Mouse (Mus musculus): Measurements from ENCODE around the gene Tuba1b. TPM values are rescaled to one million over a fixed set of nuclear protein-coding genes. Genes with fewer than 3 reads are reported as not detected.
"Not testable (repeated sequence)": the region's sequence is repeated elsewhere in the genome, so short reads cannot be mapped to it uniquely, and the experiment has no call there.

Gene Tuba1b
- polyA plus RNA-seq, 1 experiment from 2014 or later = 1,504 TPM

DNA sequence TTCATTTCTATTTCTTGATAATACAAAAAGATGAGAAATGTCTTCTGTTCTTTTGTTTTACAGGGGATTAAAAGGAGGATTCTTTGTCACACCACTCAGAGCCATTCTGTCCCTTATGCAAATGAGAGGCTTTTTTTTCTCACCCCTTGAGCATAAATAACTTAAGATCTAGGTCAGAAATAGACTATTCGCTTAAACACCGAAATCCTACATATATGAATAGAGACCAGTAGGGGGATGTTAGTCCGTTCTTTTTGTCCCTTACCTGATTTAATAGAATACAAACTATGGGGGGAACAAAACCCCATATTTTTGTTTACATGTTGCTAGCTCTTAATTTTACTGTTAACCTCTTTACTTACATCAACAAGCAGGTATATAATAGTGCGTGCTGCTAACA lies 21.6 kb upstream of the Tuba1b start:
- Histone ChIP-seq H3K9me3 (replicated peaks; ENCODE audit: control insufficient read depth, low read length) (no peaks in the 10 kb centered on the region), H3K27ac (ENCODE audit: low read length) (no peak overlapping the region), H3K36me3 (ENCODE audit: control insufficient read depth, insufficient read depth) (no peaks in the 10 kb centered on the region), H3K4me3 (ENCODE audit: low read length) (no peak overlapping the region), H3K4me2 (ENCODE audit: low read depth, low read length) (no peak overlapping the region), H3K27me3 (ENCODE audit: control insufficient read depth, insufficient read depth, low read length) (no peaks in the 10 kb centered on the region), H3K9ac (ENCODE audit: low read length) (no peak overlapping the region), H3K4me1 (ENCODE audit: control insufficient read depth, insufficient read depth, low read length) (peaks cover 7% of the 10 kb centered on the region)
- no peak for ATAC-seq (replicated peaks; ENCODE audit: extremely low read depth, insufficient read depth, low FRiP score)
- WGBS = 92% methylated on average over 4 of the region's 4 CpGs

DNA sequence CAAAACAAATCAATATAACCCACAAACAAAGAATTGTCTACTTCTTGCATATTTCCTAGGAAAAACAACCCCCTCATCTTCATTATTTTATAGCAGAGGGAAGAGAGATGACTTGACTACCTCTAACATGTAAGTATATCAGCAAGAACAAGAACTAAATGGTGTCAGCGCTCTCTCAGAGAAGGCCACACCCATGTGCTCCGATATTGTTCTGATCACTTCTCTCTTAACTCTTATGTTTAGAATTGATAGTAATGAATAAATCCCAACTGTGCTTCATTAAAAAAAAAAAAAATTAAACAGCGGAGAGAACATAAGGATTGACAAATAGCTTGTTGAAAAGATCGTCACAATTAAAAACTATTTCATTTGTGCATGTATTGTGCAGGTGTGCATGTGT lies 21.0 kb upstream of the Tuba1b start:
- ATAC-seq (replicated peaks; ENCODE audit: extremely low read depth, insufficient read depth, low FRiP score) = no peak

GRCm38 (mm10) chr15:98954425-98955253 lies 20.3 kb upstream of the Tuba1b start:
- H3K27ac ChIP-seq (ENCODE audit: low read length) = peak overlapping the region; percentile 57
- 0 out of 2 replicates have a peak, but pooled peaks cover under 1% of the 10 kb centered on the region for H3K36me3 ChIP-seq (ENCODE audit: control insufficient read depth, insufficient read depth)
- H3K27me3 ChIP-seq (ENCODE audit: control insufficient read depth, insufficient read depth, low read length) = no peaks in the 10 kb centered on the region
- no peaks in the 10 kb centered on the region for H3K9me3 ChIP-seq (replicated peaks; ENCODE audit: control insufficient read depth, low read length)
- 47% methylated on average over 14 of the region's 14 CpGs for WGBS
- peak overlapping the region; percentile 37 for H3K4me2 ChIP-seq (ENCODE audit: low read depth, low read length)
- peak overlapping the region; percentile 31; the same call in 1 of the 2 replicates for H3K9ac ChIP-seq (ENCODE audit: low read length)
- H3K4me1 ChIP-seq (ENCODE audit: control insufficient read depth, insufficient read depth, low read length) = peaks cover 7% of the 10 kb centered on the region
- H3K4me3 ChIP-seq (ENCODE audit: low read length) = no peak overlapping the region
- no peak for ATAC-seq (replicated peaks; ENCODE audit: extremely low read depth, insufficient read depth, low FRiP score)

More for the DNA sequence above, 21.0 kb upstream of the Tuba1b start:
- no peak overlapping the region for H3K4me2 ChIP-seq (ENCODE audit: low read depth, low read length)
- H3K36me3 ChIP-seq (ENCODE audit: control insufficient read depth, insufficient read depth) = no peaks in the 10 kb centered on the region
- no peaks in the 10 kb centered on the region for H3K27me3 ChIP-seq (ENCODE audit: control insufficient read depth, insufficient read depth, low read length)
- H3K4me3 ChIP-seq (ENCODE audit: low read length) = no peak overlapping the region
- H3K9ac ChIP-seq (ENCODE audit: low read length) = no peak overlapping the region
- no peaks in the 10 kb centered on the region for H3K9me3 ChIP-seq (replicated peaks; ENCODE audit: control insufficient read depth, low read length)
- H3K27ac ChIP-seq (ENCODE audit: low read length) = no peak overlapping the region
- peaks cover 7% of the 10 kb centered on the region for H3K4me1 ChIP-seq (ENCODE audit: control insufficient read depth, insufficient read depth, low read length)
- WGBS = 85% methylated on average over 4 of the region's 4 CpGs

DNA sequence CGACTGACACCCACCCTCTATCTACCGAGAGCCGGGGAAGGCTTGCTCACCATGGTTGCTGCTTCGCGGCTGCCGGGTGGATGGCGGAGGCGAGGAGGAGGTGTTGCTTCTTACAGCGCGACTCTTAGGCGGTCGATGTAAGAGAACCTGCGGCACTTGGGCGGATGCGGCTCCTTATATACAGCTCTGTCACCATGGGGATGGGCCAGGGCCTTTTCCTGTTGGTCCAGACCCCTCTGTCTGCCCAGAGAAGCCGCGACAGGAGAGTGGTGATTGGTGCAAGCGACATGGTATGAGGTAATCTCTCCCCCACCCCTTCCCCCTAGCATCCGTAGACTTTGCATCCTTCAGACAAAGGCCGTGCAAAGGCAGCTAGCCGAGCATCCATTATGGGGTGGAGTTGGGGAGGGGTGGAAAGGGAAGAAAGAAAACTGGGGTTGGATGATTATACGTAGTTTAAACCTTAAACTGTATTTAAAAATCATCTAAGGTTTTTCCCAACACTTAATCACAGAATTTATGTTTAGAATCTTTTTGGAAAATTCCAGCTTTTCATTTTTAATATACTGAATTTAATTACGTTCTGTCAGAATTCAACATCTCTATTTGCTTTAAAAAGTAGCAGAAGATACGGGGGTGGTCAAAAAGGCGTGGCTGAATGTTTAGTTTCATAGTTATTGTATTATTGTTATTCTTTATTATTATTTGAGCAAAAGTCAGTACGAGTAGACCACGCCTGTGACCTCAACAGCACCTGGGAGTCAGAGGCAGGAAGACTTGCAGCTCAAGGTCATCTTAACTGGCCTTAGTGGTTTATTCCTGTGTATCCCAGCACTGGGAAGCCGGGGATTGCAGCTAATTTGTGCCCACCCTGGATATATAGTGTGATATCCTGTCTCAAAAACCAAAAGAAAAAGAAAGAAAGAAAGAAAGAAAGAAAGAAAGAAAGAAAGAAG lies 19.3 kb upstream of the Tuba1b start, which contains the start of the genes Gm49450 and Tuba1a:
TSS of gene Gm49450 (minus strand) at position 151 of the 956 bp plus-strand sequence.
TSS of gene Tuba1a (minus strand) at position 303 of the 956 bp plus-strand sequence.
- peak; percentile 99 for ATAC-seq (replicated peaks; ENCODE audit: extremely low read depth, insufficient read depth, low FRiP score)
- Histone ChIP-seq H3K4me1 (ENCODE audit: control insufficient read depth, insufficient read depth, low read length) (peaks cover 7% of the 10 kb centered on the region), H3K9me3 (replicated peaks; ENCODE audit: control insufficient read depth, low read length) (no peaks in the 10 kb centered on the region), H3K4me3 (ENCODE audit: low read length) (peak within 1 kb of the TSS; percentile 96), H3K9ac (ENCODE audit: low read length) (peak within 1 kb of the TSS; percentile 98), H3K36me3 (ENCODE audit: control insufficient read depth, insufficient read depth) (0 out of 2 replicates have a peak, but pooled peaks cover 4% of the 10 kb centered on the region), H3K27me3 (ENCODE audit: control insufficient read depth, insufficient read depth, low read length) (no peaks in the 10 kb centered on the region), H3K27ac (ENCODE audit: low read length) (peak within 1 kb of the TSS; percentile 98), H3K4me2 (ENCODE audit: low read depth, low read length) (peak within 1 kb of the TSS; percentile 77)
- 7% methylated on average over 28 of the region's 28 CpGs for WGBS

- Histone ChIP-seq H3K36me3 (ENCODE audit: control insufficient read depth, insufficient read depth) (0 out of 2 replicates have a peak, but pooled peaks cover 4% of the 10 kb centered on the region), H3K27me3 (ENCODE audit: control insufficient read depth, insufficient read depth, low read length) (no peaks in the 10 kb centered on the region), H3K9me3 (replicated peaks; ENCODE audit: control insufficient read depth, low read length) (no peaks in the 10 kb centered on the region), H3K27ac (ENCODE audit: low read length) (peak overlapping the region; percentile 98), H3K4me2 (ENCODE audit: low read depth, low read length) (peak overlapping the region; percentile 77), H3K4me3 (ENCODE audit: low read length) (peak overlapping the region; percentile 96), H3K4me1 (ENCODE audit: control insufficient read depth, insufficient read depth, low read length) (peaks cover 7% of the 10 kb centered on the region), H3K9ac (ENCODE audit: low read length) (peak overlapping the region; percentile 98)
- peak; percentile 69 for ATAC-seq (replicated peaks; ENCODE audit: extremely low read depth, insufficient read depth, low FRiP score)
- WGBS = under 1% methylated on average over 41 of the region's 41 CpGs
These were observed 18.5 kb upstream of the Tuba1b start for GRCm38 (mm10) chr15:98952751-98953400.

DNA sequence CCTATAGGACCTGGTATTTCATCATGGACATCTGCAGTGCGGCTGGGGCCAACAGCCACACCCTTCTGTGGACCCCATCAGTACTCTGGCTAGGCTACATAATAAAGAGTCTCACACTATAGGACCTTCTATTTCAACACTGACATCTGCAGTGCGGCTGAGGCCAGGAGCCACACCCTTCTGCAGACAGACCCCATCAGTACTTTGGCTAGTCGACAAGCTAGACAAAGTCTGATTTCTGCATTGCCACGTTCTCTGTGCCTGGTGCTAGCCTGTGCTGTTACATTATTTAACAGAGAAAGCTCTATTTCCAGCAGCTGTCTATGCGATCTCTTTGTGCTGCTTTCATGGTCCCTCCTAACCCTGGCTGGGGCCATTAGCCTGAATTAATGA lies 17.7 kb upstream of the Tuba1b start:
- H3K9ac ChIP-seq (ENCODE audit: low read length) = peak overlapping the region; percentile 98
- peak overlapping the region; percentile 77 for H3K27ac ChIP-seq (ENCODE audit: low read length)
- H3K4me2 ChIP-seq (ENCODE audit: low read depth, low read length) = peak overlapping the region; percentile 77
- H3K27me3 ChIP-seq (ENCODE audit: control insufficient read depth, insufficient read depth, low read length) = no peaks in the 10 kb centered on the region
- H3K4me3 ChIP-seq (ENCODE audit: low read length) = peak overlapping the region; percentile 96
- ATAC-seq (replicated peaks; ENCODE audit: extremely low read depth, insufficient read depth, low FRiP score) = no peak
- H3K9me3 ChIP-seq (replicated peaks; ENCODE audit: control insufficient read depth, low read length) = no peaks in the 10 kb centered on the region
- peaks cover 7% of the 10 kb centered on the region for H3K4me1 ChIP-seq (ENCODE audit: control insufficient read depth, insufficient read depth, low read length)
- WGBS = 25% methylated on average over 5 of the region's 5 CpGs
- H3K36me3 ChIP-seq (ENCODE audit: control insufficient read depth, insufficient read depth) = 0 out of 2 replicates have a peak, but pooled peaks cover 4% of the 10 kb centered on the region

DNA sequence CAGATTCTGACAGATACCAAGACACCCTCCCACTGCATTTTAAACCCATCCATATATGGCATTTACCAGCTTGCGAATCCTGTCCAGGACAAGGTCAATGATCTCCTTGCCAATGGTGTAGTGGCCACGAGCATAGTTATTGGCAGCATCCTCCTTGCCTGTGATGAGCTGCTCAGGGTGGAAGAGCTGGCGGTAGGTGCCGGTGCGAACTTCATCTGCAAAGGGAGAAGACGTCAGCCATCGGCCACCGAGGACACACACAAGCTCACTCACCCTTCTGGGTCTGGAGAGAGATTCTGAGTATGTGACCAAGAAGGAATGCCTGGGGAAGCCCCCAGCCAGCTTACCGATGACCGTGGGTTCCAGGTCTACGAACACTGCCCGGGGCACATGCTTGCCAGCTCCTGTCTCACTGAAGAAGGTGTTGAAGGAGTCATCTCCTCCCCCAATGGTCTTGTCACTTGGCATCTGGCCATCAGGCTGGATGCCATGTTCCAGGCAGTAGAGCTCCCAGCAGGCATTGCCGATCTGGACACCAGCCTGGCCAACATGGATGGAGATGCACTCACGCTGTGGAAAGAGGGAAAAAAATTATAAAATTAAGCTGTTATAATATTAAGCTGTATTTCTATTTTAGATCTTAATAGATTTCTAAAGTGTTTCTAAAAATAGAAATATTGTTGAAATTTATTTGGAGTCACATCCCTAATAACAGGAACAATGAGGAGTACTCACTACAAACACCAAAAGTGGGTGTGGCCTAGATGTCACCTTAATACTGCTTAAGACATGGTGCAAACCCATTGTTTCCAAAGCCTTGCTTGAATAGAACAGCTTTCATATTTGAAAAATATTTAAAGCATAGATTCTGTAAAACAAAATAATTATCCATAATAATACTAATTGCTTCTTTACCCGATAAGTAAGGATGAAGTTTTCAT lies 17.0 kb upstream of the Tuba1b start:
- H3K36me3 ChIP-seq (ENCODE audit: control insufficient read depth, insufficient read depth); H3K4me1 ChIP-seq (ENCODE audit: control insufficient read depth, insufficient read depth, low read length); H3K9me3 ChIP-seq (replicated peaks; ENCODE audit: control insufficient read depth, low read length); H3K27me3 ChIP-seq (ENCODE audit: control insufficient read depth, insufficient read depth, low read length); ATAC-seq (replicated peaks; ENCODE audit: extremely low read depth, insufficient read depth, low FRiP score): not testable (repeated sequence)
- Histone ChIP-seq H3K4me2 (ENCODE audit: low read depth, low read length) (peak overlapping the region; percentile 77), H3K4me3 (ENCODE audit: low read length) (peak overlapping the region; percentile 96), H3K9ac (ENCODE audit: low read length) (peak overlapping the region; percentile 98), H3K27ac (ENCODE audit: low read length) (peak overlapping the region; percentile 77)
- WGBS = 77% methylated on average over 11 of the region's 15 CpGs

GRCm38 (mm10) chr15:98949607-98949892 lies 15.2 kb upstream of the Tuba1b start:
- WGBS = 61% methylated on average over 3 of the region's 3 CpGs

More at GRCm38 (mm10) chr15:98949607-98949892, 15.2 kb upstream of the Tuba1b start:
- Histone ChIP-seq H3K27ac (ENCODE audit: low read length) (no peak overlapping the region), H3K4me2 (ENCODE audit: low read depth, low read length) (no peak overlapping the region), H3K4me3 (ENCODE audit: low read length) (no peak overlapping the region), H3K9me3 (replicated peaks; ENCODE audit: control insufficient read depth, low read length) (no peaks in the 10 kb centered on the region; the same call in 1 of the 2 replicates), H3K27me3 (ENCODE audit: control insufficient read depth, insufficient read depth, low read length) (no peaks in the 10 kb centered on the region), H3K36me3 (ENCODE audit: control insufficient read depth, insufficient read depth) (0 out of 2 replicates have a peak, but pooled peaks cover 4% of the 10 kb centered on the region), H3K4me1 (ENCODE audit: control insufficient read depth, insufficient read depth, low read length) (peaks cover 7% of the 10 kb centered on the region), H3K9ac (ENCODE audit: low read length) (no peak overlapping the region)
- no peak for ATAC-seq (replicated peaks; ENCODE audit: extremely low read depth, insufficient read depth, low FRiP score)

All from heart, embryonic 16.5 days (tissue).